Mouse (Mus musculus): ENCODE measurements at regions not wholly inside any gene's neighbourhood (a gene's known extent, or its start where the extent isn't known, plus 50 kb on each side); places are given as distances from the start of the nearest gene placed in this dataset.

DNA sequence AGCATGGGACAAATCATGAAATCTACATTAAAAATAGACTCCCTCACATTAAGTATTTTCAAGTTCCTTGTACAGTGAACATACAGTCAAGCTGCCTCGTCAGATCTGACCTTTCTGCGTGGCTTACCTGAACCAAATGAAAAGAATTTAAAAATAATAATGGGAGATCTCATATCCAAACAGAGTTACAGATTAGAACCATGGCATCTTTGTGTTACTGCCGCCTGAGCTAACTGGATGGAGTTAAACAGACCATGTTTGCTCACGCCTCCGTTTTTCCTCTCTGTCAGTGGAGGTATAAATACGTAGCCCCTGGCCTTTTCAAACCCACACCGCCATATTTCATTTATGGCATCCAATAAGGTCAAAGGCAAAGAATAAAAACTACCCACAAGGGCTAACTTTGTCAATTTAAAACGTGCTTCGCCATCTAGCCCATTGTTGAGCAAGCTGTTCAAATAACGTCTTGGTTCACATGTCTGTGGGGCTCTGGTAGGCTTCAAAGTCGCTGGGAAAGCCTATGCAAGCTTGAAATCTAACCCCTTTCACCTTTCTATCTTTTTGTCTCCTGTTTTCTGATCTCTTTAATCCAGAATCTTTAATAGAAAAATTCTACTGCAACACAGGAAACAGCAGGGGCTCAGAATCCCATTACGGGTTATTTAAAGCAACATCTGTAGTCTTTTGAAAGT lies 378.6 kb upstream of the Sash1 start:
- TF ChIP-seq USF1 (IDR thresholded peaks at IDR 0.05; ENCODE audit: low read depth), result no peak
- TF ChIP-seq CEBPB (IDR thresholded peaks at IDR 0.05; ENCODE audit: low read depth), result no peak
- TF ChIP-seq MAX (IDR thresholded peaks at IDR 0.05), result no peak
- no peak for TF ChIP-seq CTCF (IDR thresholded peaks at IDR 0.05; ENCODE audit: control insufficient read depth, insufficient read depth, insufficient read length)
- no peak for TF ChIP-seq MYOD1 (IDR thresholded peaks at IDR 0.05; ENCODE audit: control insufficient read depth, insufficient read length, low read depth)

Data from C2C12 (cell line).